Mouse (Mus musculus): ENCODE data around the gene Dph5.
"Not testable (repeated sequence)": the region's sequence is repeated elsewhere in the genome, so short reads cannot be mapped to it uniquely, and the experiment has no call there.

Dph5 gene

GRCm38 (mm10) chr3:115887427-115888309 lies at the start of gene Dph5:
Gene Dph5 (plus strand): TSS chr3:115887837.
- DNase-seq (ENCODE audit: low spot score) = peak; percentile 90

DNA sequence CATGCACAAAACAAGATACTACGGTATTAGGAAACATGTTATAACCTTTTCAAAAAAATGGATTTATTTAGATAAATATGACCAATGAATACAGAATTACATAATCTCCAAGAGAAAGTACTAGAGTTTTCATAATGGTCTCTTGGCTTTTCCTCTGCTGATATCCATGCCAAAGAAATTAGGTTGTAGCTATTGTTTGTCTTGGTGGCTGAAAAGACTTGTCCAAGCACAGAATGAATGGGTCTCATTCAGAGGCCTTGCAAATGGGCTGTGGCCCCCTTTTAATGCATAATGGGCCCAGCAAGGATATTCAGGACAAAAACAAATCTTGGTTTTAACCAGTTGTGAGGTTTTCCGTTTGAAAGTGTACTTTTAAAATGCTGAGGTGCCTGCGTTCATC lies 43.1 kb upstream of the Dph5 start:
- DNase-seq (ENCODE audit: low spot score) = no peak

- DNase-seq (ENCODE audit: low spot score) = no peak
Observed at GRCm38 (mm10) chr3:115845032-115845618, 42.5 kb upstream of the Dph5 start.

DNA sequence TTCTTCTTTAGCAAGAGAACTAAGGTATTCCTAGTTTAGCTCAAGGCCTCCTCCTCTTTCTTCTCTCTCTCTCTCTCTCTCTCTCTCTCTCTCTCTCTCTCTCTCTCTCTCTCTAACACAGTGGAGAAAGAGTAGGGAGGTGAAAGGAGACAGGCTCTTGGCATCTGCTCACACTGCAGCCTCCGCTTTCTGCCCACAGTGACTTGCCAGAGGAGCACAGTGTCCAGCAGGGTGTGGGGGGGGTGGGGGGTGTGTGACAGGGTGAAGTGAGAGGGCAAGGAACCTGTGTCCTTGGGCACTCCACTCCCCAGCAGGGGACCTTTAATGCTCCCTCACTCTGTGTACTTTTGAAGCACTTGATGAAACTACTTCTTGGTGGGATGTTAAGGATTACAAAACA lies 41.9 kb upstream of the Dph5 start:
- DNase-seq (ENCODE audit: low spot score) = no peak

- DNase-seq (ENCODE audit: low spot score) = no peak
Observed at GRCm38 (mm10) chr3:115846153-115846552, 41.5 kb upstream of the Dph5 start.

DNA sequence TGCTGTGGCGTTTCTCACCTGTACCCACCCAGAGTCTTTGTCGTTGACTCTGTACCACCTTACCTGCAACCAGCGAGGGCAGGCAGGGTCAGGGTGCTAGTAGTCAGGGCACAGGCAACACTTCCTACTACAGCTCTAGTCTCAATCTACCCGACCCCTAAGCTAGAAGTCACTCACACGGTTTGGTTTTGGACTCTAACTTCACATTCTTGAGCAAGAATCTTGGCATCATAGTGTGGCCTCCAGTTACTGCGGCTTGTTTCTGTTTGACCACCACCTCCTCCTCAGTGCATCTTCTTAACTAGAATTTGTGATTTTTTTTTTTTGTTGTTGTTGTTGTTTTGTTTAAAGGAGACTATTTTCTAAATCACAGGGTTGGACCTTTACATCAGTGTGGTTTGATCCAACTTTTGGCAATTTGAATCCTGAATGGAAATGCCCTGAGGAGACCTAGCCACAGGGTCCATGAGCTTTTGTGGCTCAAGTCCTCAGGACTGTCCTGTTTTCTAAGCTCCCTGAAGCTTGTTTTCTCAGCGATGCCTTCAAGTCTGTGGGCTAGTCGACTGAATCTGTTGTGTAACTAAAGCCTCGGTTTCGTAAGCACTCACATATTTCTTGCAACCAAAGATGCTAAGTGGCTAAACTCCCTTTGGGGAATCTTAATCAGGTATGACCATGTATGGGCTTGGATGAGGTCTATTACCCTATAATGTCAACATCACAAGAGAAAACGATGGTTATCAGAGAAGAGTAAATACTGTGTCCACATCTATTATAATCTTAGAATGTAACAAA lies 38.8 kb upstream of the Dph5 start:
- DNase-seq (ENCODE audit: low spot score) = no peak

DNA sequence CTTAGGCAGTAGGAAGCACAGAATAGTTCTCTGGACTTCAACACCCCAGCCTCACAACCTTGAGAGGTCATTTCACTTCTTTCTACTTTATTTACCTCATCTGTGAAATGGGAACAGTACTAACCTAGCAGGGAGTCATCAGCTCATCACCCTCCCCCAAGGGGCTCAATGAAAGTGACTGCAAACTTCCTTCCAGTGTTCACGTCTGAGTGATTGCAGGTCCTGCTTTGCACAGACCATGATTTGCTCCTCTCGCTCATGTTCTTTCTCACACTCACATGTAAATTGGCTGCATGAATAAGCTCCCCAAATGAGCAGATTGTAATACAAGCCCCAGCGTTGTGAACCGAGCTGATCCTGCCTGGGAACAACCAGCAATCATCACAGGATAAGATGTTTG lies 36.7 kb upstream of the Dph5 start:
- no peak for DNase-seq (ENCODE audit: low spot score)

GRCm38 (mm10) chr3:115854672-115855191 lies 32.9 kb upstream of the Dph5 start:
- no peak for DNase-seq (ENCODE audit: low spot score)

GRCm38 (mm10) chr3:115855576-115855975 lies 32.1 kb upstream of the Dph5 start:
- DNase-seq (ENCODE audit: low spot score) = no peak

DNA sequence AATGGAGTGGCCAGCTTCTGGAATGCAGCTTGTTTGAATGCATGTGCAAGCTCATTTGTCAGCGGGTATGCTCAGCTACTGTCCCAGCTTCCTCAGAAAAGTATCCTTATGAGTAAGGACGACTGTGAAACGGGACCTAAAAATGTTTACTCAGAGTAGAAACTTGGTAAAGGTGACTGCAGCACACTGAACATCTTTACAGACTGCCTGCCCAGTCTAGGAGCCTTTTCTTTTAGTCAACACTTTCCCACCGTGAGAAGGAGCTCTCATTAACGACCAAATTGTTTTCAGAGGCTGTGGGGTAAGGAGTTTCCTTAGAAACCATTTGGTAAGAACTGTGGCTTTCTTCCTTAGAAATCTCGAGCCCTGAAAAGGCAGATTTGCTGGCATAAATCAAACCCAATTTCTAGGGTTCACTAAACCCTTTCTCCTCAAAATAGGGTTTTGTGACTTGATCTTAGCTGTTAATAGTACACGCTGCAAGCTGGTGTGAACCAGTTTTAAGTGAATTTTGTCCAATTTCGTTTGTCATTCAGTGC lies 31.1 kb upstream of the Dph5 start:
- no peak for DNase-seq (ENCODE audit: low spot score)

- no peak for DNase-seq (ENCODE audit: low spot score)
Observed at GRCm38 (mm10) chr3:115857436-115857835, 30.2 kb upstream of the Dph5 start.

- DNase-seq (ENCODE audit: low spot score) = no peak
Observed at GRCm38 (mm10) chr3:115858822-115859221, 28.8 kb upstream of the Dph5 start.

DNA sequence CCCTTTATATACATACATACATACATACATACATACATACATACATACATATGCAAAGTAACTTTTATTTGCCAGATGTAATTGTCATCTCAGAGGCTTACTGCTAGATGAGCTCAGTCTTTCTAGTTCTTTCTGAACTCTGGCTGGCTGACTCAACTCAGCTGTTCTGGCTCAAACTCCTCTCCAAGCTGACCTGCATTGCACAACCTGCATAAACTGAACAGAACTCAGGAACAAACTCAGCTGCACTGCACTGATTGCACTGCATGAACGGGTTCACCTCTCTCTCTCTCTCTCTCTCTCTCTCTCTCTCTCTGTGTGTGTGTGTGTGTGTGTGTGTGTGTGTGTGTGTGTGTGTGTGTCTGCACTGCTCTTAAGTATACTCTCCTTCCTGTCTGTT lies 26.9 kb upstream of the Dph5 start:
- not testable (repeated sequence) for DNase-seq (ENCODE audit: low spot score)

GRCm38 (mm10) chr3:115863487-115863886 lies 24.1 kb upstream of the Dph5 start:
- DNase-seq (ENCODE audit: low spot score) = no peak

GRCm38 (mm10) chr3:115867150-115867549 lies 20.5 kb upstream of the Dph5 start:
- no peak for DNase-seq (ENCODE audit: low spot score)

- DNase-seq (ENCODE audit: low spot score) = no peak
Observed at GRCm38 (mm10) chr3:115867901-115868300, 19.7 kb upstream of the Dph5 start.

- no peak for DNase-seq (ENCODE audit: low spot score)
Observed at GRCm38 (mm10) chr3:115869360-115869759, 18.3 kb upstream of the Dph5 start.

DNA sequence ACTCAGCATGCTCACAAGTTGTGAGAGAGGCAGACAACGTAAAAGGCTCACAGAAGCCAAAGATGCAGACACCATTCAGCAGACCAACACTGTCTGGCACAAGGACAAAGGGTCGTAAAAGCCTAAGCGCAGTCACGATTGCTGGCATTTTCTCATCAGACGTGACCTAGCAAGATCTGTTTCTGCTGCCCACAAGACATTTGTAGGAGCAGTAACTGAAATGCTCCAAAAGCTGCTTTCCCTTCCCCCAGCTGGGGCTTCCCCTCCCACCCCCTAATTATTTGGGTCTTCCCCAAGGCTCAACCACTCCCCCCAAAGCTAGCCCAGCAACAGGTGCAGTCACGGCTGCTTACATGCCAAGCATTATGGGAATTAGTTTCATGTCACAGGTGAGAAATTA lies 12.1 kb upstream of the Dph5 start:
- no peak for DNase-seq (ENCODE audit: low spot score)

DNA sequence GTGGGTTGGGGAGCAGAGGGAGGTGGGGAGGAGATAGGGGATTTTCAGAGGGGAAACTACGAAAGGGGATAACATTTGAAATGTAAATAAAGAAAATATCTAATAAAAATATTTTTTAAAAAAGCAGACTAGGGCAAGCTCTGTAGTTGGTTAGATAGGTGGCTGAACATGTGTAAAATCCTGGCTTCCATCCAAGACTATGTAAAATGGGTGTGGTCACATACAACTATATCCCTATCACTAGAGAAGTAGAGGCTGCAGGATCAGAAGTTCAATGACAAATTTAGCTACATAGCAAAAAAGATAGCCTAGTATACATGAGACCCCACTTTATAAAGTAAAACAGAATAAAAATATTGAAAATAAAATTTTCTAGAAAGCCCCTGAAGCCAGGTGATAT lies 10.5 kb upstream of the Dph5 start:
- no peak for DNase-seq (ENCODE audit: low spot score)

DNA sequence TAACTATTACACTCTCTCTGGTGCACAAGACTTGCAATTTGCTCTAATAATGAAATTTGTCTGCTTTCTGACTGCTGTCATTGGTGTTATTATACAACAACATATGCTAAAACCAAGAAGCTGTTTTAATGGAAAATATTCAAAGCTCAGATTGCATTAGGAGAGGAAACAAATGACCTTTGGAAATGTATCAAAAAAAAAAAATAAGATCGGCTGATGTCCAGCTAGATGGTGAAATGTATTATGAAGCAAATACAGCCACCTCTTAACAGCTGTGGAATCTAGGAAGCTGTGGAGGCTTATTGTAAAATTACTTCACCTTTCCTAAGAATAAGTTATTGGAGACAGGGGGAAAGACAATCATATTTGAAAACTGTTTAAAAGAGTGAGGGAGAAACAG lies 3.6 kb upstream of the Dph5 start:
- no peak for DNase-seq (ENCODE audit: low spot score)

GRCm38 (mm10) chr3:115888310-115889106 lies 871 bp downstream of the Dph5 start:
- DNase-seq (ENCODE audit: low spot score) = no peak

Measured in T-cell, adult 2 months (primary cell).